Mouse (Mus musculus) spleen, adult 2 months (tissue): ENCODE data around the gene Rnasek. TPM values are rescaled to one million over a fixed set of nuclear protein-coding genes. Genes with fewer than 3 reads are reported as not detected.

Experiments
- DNase-seq, 2 experiments: peaks; one replicate each; pipeline versions ENCODE4 v3.0.0 to v3.0.0-alpha.2; 2012 to 2021; ENCODE audit warnings: low spot score in 2 of 2, low read depth in 1 of 2
- H3K27ac ChIP-seq: fragments of 200-500 bp; 2 replicates; pipeline ENCODE4 v1.5.1; 2012; ENCODE audit warnings: low read length, inconsistent platforms; ENCODE audit not compliant: insufficient read depth
- H3K27me3 ChIP-seq: fragments of 200-500 bp; 2 replicates; pipeline ENCODE4 v1.6.1; 2012; ENCODE audit warnings: mild to moderate bottlenecking, moderate library complexity, low read length, inconsistent platforms; ENCODE audit not compliant: control insufficient read depth, insufficient read depth
- H3K36me3 ChIP-seq: fragments of 200-500 bp; 2 replicates; pipeline ENCODE4 v1.6.1; 2012; ENCODE audit warnings: mild to moderate bottlenecking, low read length, inconsistent platforms; ENCODE audit not compliant: control insufficient read depth, insufficient read depth
- H3K4me1 ChIP-seq: fragments of 200-500 bp; 2 replicates; pipeline ENCODE4 v1.6.1; 2011; ENCODE audit warnings: inconsistent platforms; ENCODE audit not compliant: control insufficient read depth, insufficient read depth, insufficient read length
- H3K4me3 ChIP-seq: fragments of 200-500 bp; 2 replicates; pipeline ENCODE4 v1.5.1; 2011; ENCODE audit warnings: mild to moderate bottlenecking, inconsistent platforms; ENCODE audit not compliant: insufficient read depth, insufficient read length; ENCODE audit errors: extremely low read depth
- CTCF ChIP-seq: fragments of 200-500 bp; IDR thresholded peaks from 2 replicates; pipeline ENCODE4 v1.5.1; 2011; ENCODE audit warnings: mild to moderate bottlenecking, inconsistent platforms; ENCODE audit not compliant: insufficient read depth, insufficient read length, insufficient replicate concordance; ENCODE audit errors: extremely low read depth
- POLR2A ChIP-seq: fragments of 200-500 bp; IDR thresholded peaks from 2 replicates; pipeline ENCODE4 v1.6.1; 2011; ENCODE audit warnings: low read depth, low read length, inconsistent platforms
- WGBS: fragments of 180-500 bp; shearing (Covaris S2); methylation state at CpG from one replicate; pipeline ENCODE4 v1.1.7; 2018; 5-methylcytosine and 5-hydroxymethylcytosine counted together
- polyA plus RNA-seq: library from polyadenylated mRNA; depleted of rRNA; stranded (reverse); fragments of >200 nt; gene quantifications from 2 replicates; pipeline ENCODE4 v1.2.3, GENCODE M21; 2012

Rnasek gene
- polyA plus RNA-seq, 1 experiment: 83.7 TPM

DNA sequence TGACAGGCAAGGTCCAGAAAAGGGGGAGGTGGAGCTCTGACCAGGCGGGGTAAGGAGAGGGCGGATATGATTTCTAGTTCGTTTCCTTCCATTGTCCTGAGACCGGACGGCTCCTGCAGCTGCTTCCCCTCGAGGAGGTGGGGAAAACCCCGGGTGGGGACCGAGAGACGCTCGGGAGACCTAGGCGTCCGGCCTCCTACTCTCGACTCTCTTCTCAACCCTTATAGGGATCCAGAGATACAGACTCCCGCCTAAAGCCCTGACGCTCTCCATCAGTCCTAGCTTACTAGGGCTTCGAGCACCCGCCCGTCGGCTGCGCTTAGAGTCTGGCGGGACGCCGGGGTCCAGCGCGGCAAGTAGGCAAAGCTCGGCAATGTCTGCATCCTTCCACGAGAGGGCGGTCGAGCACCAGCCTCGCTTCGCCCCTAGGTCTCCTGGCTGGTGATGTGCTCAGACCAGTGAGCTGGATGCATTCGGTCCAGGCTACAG lies 9.4 kb downstream of the Rnasek start:
- under 1% methylated on average over 32 of the region's 32 CpGs for WGBS
- Histone ChIP-seq H3K27ac (peak overlapping the region; percentile 52; the same call in 1 of the 2 replicates), H3K4me1 (peaks cover 5% of the 10 kb centered on the region; the same call in 1 of the 2 replicates), H3K4me3 (peak overlapping the region; percentile 40; the same call in 1 of the 2 replicates), H3K36me3 (peaks cover 2% of the 10 kb centered on the region; the same call in 1 of the 2 replicates), H3K27me3 (no peaks in the 10 kb centered on the region)
- TF ChIP-seq POLR2A (no peak), CTCF (peak; percentile 98)
- peak; percentile 64 to 83 for DNase-seq

DNA sequence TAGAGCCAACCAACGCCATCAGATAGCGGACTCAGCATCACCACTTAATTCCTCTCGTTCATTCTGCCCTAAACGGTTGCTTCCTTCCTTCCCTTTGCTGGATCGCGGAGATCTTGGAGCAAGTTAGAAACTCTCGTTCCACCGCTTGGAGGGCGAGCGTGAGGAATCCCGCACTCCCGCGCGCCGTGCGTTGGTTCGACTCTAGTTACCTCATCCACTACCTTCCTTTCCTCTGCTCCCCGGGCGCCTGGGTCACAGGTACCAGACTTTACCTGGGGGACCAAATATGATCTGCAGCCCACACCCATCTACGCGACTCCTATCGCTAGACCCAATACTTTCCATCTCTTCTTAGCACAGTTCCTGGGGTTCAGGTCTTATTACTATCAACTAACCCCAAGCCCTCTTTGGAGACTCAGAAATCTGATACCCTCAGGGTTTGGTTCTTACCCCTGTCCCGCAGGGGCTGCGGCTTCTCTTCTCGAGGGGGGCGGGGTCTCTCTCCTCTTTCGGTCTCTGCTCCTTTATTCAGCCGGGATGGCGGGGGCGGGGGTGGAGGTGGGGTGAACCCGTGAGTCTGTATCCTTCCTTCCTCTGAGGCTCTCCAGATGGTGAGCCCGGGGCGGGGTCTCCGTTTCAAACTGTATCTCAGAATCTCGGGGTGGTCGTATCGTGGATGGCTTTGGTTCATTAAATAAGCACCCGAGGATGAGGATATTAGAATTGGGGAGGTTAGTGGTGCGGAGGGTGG lies 10.2 kb downstream of the Rnasek start, which contains the start of gene Bcl6b:
TSS of gene Bcl6b (minus strand) at position 539 of the 751 bp plus-strand sequence.
- TF ChIP-seq POLR2A (no peak), CTCF (no peak)
- Histone ChIP-seq H3K27me3 (no peaks in the 10 kb centered on the region), H3K36me3 (no peaks in the 10 kb centered on the region), H3K4me3 (peak within 1 kb of the TSS; percentile 40), H3K27ac (peak within 1 kb of the TSS; percentile 52; the same call in 1 of the 2 replicates), H3K4me1 (peaks cover 5% of the 10 kb centered on the region; the same call in 1 of the 2 replicates)
- 2% methylated on average over 39 of the region's 39 CpGs for WGBS
- DNase-seq: no peak

DNA sequence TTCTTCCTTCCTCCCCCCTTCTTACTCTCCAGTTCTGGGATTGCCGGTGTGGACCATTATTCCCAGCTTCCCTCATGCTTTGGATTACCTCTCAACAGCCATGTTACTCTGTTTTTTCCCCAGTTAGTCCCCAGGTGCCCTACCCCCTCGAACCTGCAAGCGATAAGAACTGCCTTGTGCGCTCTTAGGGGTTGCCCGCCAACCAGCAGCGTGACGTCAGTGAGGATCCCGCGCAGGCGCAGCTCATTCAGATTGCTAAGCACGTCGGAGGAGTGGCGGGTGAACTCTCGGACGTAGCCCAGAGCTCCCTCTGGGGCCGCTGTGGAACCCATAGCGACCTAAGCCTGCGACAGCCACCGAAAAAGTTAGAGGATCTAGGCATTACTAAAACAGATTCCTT lies 10.8 kb downstream of the Rnasek start:
- TF ChIP-seq CTCF: no peak
- no peak for TF ChIP-seq POLR2A
- Histone ChIP-seq H3K36me3 (no peaks in the 10 kb centered on the region), H3K4me3 (peak overlapping the region; percentile 40; the same call in 1 of the 2 replicates), H3K27me3 (no peaks in the 10 kb centered on the region), H3K27ac (peak overlapping the region; percentile 16; the same call in 1 of the 2 replicates), H3K4me1 (peaks cover 5% of the 10 kb centered on the region; the same call in 1 of the 2 replicates)
- DNase-seq: peak; percentile 75 to 82
- WGBS: 2% methylated on average over 19 of the region's 19 CpGs

DNA sequence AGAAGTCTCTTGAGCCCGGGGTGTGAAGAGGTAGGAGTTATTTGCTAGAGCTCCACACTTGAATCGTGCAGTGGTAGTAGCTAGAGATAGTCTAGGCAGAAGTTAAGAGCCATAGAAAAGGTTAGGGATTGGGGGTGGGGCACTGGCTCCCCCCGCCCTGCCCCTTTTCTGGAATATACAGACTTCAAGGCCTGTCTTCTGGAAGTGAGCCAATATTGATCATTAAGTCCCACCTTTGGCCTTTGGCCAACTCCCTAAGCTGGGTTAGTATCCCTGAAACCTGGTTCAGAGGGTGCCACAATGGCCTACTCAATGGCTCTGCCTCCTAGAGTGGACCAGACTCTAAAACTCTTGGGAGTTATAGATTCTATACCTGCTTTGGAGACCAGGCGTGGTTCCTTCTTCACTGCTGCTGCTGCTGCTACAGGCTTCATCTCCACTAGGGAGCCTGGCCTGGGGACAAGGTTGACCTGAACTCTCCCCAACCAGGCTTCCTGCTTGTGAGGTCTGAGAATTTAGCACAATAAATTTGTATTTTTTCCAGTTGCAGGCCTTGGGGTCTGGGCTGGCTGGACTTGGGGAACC lies 11.9 kb downstream of the Rnasek start:
- WGBS: 87% methylated on average over 4 of the region's 4 CpGs
- H3K4me1 ChIP-seq: peaks cover 7% of the 10 kb centered on the region; the same call in 1 of the 2 replicates
- no peak for TF ChIP-seq CTCF
- TF ChIP-seq POLR2A: no peak

DNA sequence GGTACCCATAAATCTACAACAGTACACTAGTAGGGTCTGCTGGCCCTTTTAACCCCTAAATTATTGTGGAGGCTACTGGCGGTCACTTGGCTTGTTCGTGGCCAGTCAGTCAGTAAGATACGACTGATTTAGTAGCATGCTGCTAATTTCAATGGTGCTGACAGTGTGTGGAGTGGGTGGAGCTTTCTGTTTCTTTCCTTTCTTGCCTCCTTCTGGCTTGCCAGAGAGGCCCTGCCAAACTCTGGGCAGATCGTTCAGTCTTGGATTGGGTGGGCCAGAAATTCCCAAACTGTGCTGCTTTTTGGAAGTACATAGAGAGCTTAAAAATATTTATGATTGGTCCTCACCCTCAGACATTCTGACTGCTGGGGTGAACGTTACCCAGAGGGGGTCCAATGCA lies 12.5 kb downstream of the Rnasek start:
- DNase-seq: no peak
- WGBS: 69% methylated on average over 5 of the region's 5 CpGs

More for the DNA sequence above, 11.9 kb downstream of the Rnasek start:
- H3K27me3 ChIP-seq: no peaks in the 10 kb centered on the region
- no peak for DNase-seq
- H3K4me3 ChIP-seq: no peak overlapping the region
- H3K27ac ChIP-seq: no peak overlapping the region
- H3K36me3 ChIP-seq: no peaks in the 10 kb centered on the region

DNA sequence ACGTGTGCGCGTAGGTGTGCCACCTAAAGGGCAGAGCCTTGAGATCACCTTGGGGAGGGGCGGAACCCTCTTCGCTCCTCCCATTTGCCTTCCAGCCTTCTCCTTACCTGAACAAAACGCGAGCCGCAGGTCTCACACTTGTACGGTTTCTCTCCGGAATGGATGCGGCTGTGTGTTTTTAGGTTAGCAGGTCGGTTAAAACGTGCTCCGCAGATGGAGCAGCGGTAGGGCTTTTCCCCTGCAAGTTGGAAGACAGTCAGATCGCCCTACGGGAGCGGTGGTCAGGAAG lies 13.1 kb downstream of the Rnasek start:
- Histone ChIP-seq H3K27me3 (no peaks in the 10 kb centered on the region), H3K4me3 (no peak overlapping the region), H3K36me3 (no peaks in the 10 kb centered on the region), H3K4me1 (peaks cover 7% of the 10 kb centered on the region; the same call in 1 of the 2 replicates), H3K27ac (no peak overlapping the region)
- DNase-seq: no peak
- TF ChIP-seq POLR2A: no peak
- 80% methylated on average over 18 of the region's 18 CpGs for WGBS

More for the DNA sequence above, 12.5 kb downstream of the Rnasek start:
- no peaks in the 10 kb centered on the region for H3K36me3 ChIP-seq
- H3K27me3 ChIP-seq: no peaks in the 10 kb centered on the region
- TF ChIP-seq POLR2A: no peak
- TF ChIP-seq CTCF: no peak
- no peak overlapping the region for H3K4me3 ChIP-seq
- peaks cover 7% of the 10 kb centered on the region; the same call in 1 of the 2 replicates for H3K4me1 ChIP-seq
- H3K27ac ChIP-seq: no peak overlapping the region
